Mouse (Mus musculus) kidney, postnatal 25 days (tissue): ENCODE measurements around the gene Gm10591.
"Not testable (repeated sequence)": the region's sequence is repeated elsewhere in the genome, so short reads cannot be mapped to it uniquely, and the experiment has no call there.

ENCODE experiments used
- DNase-seq, 2 experiments: peaks; one replicate each; pipeline ENCODE4 v3.0.0; 2021; ENCODE audit warnings: mixed read lengths in 2 of 2

The Gm10591 gene

DNA sequence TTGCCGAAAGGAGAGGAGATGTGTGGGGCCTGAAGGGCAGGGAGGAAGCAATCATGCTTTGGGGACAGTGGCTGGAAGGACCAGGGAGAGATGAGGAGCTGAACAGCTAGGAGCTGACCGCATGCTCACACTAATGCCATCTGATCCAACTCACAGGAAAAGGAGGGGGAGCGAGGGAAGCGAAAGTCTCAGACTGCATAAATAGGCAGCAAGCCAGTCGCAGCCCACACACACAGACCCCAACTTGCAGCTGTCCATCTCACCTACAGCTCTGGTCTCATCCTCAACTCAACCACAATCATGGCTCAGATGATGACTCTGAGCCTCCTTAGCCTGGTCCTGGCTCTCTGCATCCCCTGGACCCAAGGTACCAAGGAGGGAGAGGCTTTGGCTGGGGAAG, at the start of gene Gm10591:
Gene Gm10591 (plus strand): TSS at position 301 of the 400 bp plus-strand sequence.
- DNase-seq, result not testable (repeated sequence)

DNA sequence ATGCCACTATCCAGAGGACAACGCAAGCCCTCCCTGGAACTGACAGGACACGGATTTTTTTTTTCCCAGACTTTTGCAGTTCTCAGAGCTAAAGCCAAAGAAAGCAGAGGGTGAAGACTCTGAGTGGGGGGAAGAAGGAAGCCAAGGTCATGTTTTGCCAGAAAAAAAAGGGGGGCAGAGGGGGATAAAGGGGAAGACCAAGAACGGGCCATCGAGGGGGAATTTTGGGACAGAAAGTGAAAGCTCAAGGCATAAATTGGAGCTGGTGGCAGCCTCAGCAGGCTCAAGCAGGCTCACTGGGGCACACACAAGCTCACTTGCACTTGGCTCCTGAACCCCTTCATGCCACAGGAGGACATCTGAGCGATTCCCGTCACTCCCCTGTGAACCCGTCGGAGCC, 17.4 kb downstream of the Gm10591 start, which contains the start of gene Gm2564:
Gene Gm2564 (plus strand): TSS at position 301 of the 400 bp plus-strand sequence.
- not testable (repeated sequence) for DNase-seq

- DNase-seq, result not testable (repeated sequence)
These were observed 43.0 kb downstream of the Gm10591 start, which contains the start of gene Ccl27b for GRCm38 (mm10) chr4:42654951-42655350. Ccl27b (plus strand) TSS chr4:42655251.

DNA sequence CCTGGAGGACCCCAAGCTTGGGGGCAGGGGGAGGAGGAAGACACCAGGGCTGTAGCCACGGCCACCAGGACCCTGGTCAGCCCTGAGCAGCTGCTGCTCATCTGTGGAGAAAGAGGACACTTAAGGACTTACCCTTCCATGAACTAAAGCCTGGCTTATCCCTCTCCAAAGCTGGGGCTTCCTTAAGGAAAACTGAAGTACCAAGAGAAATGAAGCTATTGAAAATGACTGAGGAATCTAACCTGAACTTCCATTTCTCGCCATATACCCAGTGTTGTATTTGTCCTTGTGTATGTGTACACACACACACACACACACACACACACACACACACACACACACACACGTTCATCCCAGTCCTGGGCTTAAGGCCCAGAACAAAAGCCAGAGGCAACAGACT, 49.8 kb downstream of the Gm10591 start, which contains the start of gene Il11ra2:
Gene Il11ra2 (minus strand): TSS at position 101 of the 400 bp plus-strand sequence.
- not testable (repeated sequence) for DNase-seq
